Mouse (Mus musculus): ENCODE measurements around the gene Tent5a.

DNA sequence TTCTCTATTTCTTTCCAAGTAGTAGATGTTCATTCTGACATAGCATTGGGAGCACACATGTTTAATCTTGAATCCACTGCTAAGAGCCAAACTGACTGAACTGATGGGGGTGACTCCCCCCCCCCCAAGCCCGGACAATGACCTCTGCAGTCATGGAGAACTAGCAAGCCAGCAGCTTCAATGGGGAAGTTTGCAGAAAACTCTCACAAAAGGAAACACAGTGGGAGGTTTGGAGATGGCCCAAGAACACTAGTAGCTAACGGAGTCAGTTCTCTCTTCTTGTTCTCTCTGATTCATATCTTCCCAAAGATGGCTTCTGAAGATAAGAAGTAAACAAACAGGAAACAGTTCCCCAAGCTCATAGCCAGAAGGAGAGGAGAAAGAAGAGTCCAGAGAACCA, 4.4 kb upstream of the Tent5a start:
- TF ChIP-seq POLR2A (IDR thresholded peaks at IDR 0.05; ENCODE audit: control insufficient read depth in 1 of 2, insufficient read depth in 1 of 2, low read depth in 1 of 2, low read length in 2 of 2, poor library complexity in 1 of 2), result no peak
- TF ChIP-seq MAX (IDR thresholded peaks at IDR 0.05; ENCODE audit: low read length), result no peak
- no peak for TF ChIP-seq CTCF (IDR thresholded peaks at IDR 0.05 in 2 of 3, conservative IDR thresholded peaks at IDR 0.05 in 1 of 3; ENCODE audit: control insufficient read depth in 1 of 3, insufficient read depth in 1 of 3, low read depth in 2 of 3, low read length in 3 of 3, poor library complexity in 1 of 3, severe bottlenecking in 1 of 3)
- no peak for TF ChIP-seq NRF1 (IDR thresholded peaks at IDR 0.05; ENCODE audit: insufficient read depth, low read depth, low read length, poor library complexity, severe bottlenecking)
- TF ChIP-seq MAFK (IDR thresholded peaks at IDR 0.05; ENCODE audit: borderline replicate concordance, low read depth, low read length), result no peak

Measured in MEL (cell line).